Mouse (Mus musculus): ENCODE measurements around the gene Saysd1.

DNA sequence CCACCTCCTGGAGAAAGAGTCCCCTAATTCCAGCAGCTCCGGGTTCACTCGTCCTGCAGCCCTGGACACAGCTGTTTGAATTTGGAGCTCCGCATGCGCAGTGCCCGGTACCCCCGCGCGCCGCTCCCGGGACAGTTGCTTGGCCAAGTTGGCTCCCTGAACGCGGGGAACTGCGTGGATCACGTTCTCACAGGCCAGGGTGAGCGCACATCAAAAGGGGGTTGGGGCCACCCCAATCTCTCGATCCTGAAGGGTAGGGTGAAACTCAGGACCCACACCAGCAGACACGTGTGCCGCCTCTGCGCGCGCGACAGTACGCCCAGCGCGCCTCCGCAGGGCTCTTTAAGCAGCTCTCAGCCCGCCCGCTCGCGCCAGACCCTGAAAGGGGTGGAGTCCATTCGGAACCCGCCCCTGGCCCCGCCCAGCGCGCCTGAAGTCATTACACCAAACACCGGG, 43.2 kb upstream of the Saysd1 start, which contains the start of gene Kcnk5:
- TF ChIP-seq POLR2A (IDR thresholded peaks at IDR 0.05; ENCODE audit: control insufficient read depth in 1 of 2, insufficient read depth in 1 of 2, low read depth in 1 of 2, low read length in 2 of 2, poor library complexity in 1 of 2) (peak; percentile 96 to 99), MAFK (IDR thresholded peaks at IDR 0.05; ENCODE audit: borderline replicate concordance, low read depth, low read length) (no peak), EP300 (IDR thresholded peaks at IDR 0.05; ENCODE audit: low read depth in 1 of 2, low read length in 2 of 2) (no peak), MAZ (IDR thresholded peaks at IDR 0.05; ENCODE audit: low read depth, low read length) (peak; percentile 5; the same call in 1 of the 2 replicates), RCOR1 (IDR thresholded peaks at IDR 0.05; ENCODE audit: low read depth, low read length) (no peak), RAD21 (IDR thresholded peaks at IDR 0.05; ENCODE audit: low read depth, low read length) (no peak), ZMIZ1 (IDR thresholded peaks at IDR 0.05; ENCODE audit: low read depth, low read length) (peak; percentile 94), CTCF (IDR thresholded peaks at IDR 0.05 in 2 of 3, conservative IDR thresholded peaks at IDR 0.05 in 1 of 3; ENCODE audit: control insufficient read depth in 1 of 3, insufficient read depth in 1 of 3, low read depth in 2 of 3, low read length in 3 of 3, poor library complexity in 1 of 3, severe bottlenecking in 1 of 3) (no peak), HCFC1 (IDR thresholded peaks at IDR 0.05; ENCODE audit: low read depth, low read length) (no peak), TCF12 (IDR thresholded peaks at IDR 0.05; ENCODE audit: low read depth, low read length) (peak; percentile 16; the same call in 1 of the 2 replicates)

Data from MEL (cell line).